Mouse (Mus musculus) cerebellum, adult 9-11 months (tissue): ENCODE results near the gene Cdyl.
A peak's percentile ranks its signal among the peaks of the same experiment; 100 is the strongest.

Source experiments
- DNase-seq: peaks from one replicate; pipeline ENCODE4 v3.0.0; 2022

Cdyl gene

GRCm38 (mm10) chr13:35717658-35718057 lies 58.0 kb downstream of the Cdyl start:
- no peak for DNase-seq

GRCm38 (mm10) chr13:35719581-35719980 lies 59.9 kb downstream of the Cdyl start:
- no peak for DNase-seq

- no peak for DNase-seq
These were observed 63.4 kb downstream of the Cdyl start for GRCm38 (mm10) chr13:35723073-35723472.

- no peak for DNase-seq
These were observed 66.4 kb downstream of the Cdyl start for GRCm38 (mm10) chr13:35726025-35726424.

GRCm38 (mm10) chr13:35732131-35732530 lies 72.5 kb downstream of the Cdyl start:
- DNase-seq: no peak

GRCm38 (mm10) chr13:35732891-35733596 lies 73.4 kb downstream of the Cdyl start:
- no peak for DNase-seq

- no peak for DNase-seq
These were observed 77.9 kb downstream of the Cdyl start for GRCm38 (mm10) chr13:35737565-35737964.

- DNase-seq: no peak
These were observed 78.6 kb downstream of the Cdyl start for GRCm38 (mm10) chr13:35738210-35738609.

- DNase-seq: no peak
These were observed 79.8 kb downstream of the Cdyl start for GRCm38 (mm10) chr13:35739473-35739872.

- DNase-seq: peak; percentile 85
These were observed 80.8 kb downstream of the Cdyl start for GRCm38 (mm10) chr13:35740301-35741039.

GRCm38 (mm10) chr13:35741040-35741619 lies 81.5 kb downstream of the Cdyl start:
- peak; percentile 90 for DNase-seq

- peak; percentile 67 for DNase-seq
These were observed 82.2 kb downstream of the Cdyl start for GRCm38 (mm10) chr13:35741620-35742421.

- DNase-seq: no peak
These were observed 83.1 kb downstream of the Cdyl start for GRCm38 (mm10) chr13:35742696-35743095.

- no peak for DNase-seq
These were observed 83.6 kb downstream of the Cdyl start for GRCm38 (mm10) chr13:35743196-35743595.

- DNase-seq: no peak
These were observed 89.6 kb downstream of the Cdyl start for GRCm38 (mm10) chr13:35749194-35749593.

- no peak for DNase-seq
These were observed 90.0 kb downstream of the Cdyl start for GRCm38 (mm10) chr13:35749680-35750079.

- peak; percentile 91 for DNase-seq
These were observed 92.4 kb downstream of the Cdyl start for GRCm38 (mm10) chr13:35752046-35752445.

GRCm38 (mm10) chr13:35755002-35755401 lies 95.4 kb downstream of the Cdyl start:
- no peak for DNase-seq

- no peak for DNase-seq
These were observed 96.1 kb downstream of the Cdyl start for GRCm38 (mm10) chr13:35755655-35756283.

- no peak for DNase-seq
These were observed 97.0 kb downstream of the Cdyl start for GRCm38 (mm10) chr13:35756393-35757338.

- DNase-seq: no peak
These were observed 100.7 kb downstream of the Cdyl start for GRCm38 (mm10) chr13:35760372-35760771.
